Mouse (Mus musculus) ES-E14 (cell line): ENCODE measurements around the gene St6galnac3. TPM values are rescaled to one million over a fixed set of nuclear protein-coding genes. Genes with fewer than 3 reads are reported as not detected.
A peak's percentile ranks its signal among the peaks of the same experiment; 100 is the strongest.

ENCODE experiments used
- DNase-seq: peaks from one replicate; pipeline ENCODE4 v3.0.0-alpha.2; 2013; ENCODE audit warnings: low read depth, low spot score
- H3K27ac ChIP-seq: 2 replicates; pipeline ENCODE4 v1.5.1; 2012; ENCODE audit warnings: low read depth, mild to moderate bottlenecking, low read length, moderate library complexity, mixed read lengths; ENCODE audit not compliant: poor library complexity, insufficient read depth, severe bottlenecking
- H3K36me3 ChIP-seq: 2 replicates; pipeline ENCODE4 v1.6.1; 2012; ENCODE audit warnings: mild to moderate bottlenecking, low read length, moderate library complexity, mixed read lengths; ENCODE audit not compliant: control insufficient read depth, poor library complexity, insufficient read depth, severe bottlenecking
- H3K4me1 ChIP-seq, 2 experiments: fragments of 150-350 bp in 1 of 2; sonication (generic) in 1 of 2; 2 replicates each; pipeline ENCODE4 v1.6.1; 2012; ENCODE audit warnings: low read length in 2 of 2, mild to moderate bottlenecking in 1 of 2, mixed read lengths in 1 of 2; ENCODE audit not compliant: control insufficient read depth in 2 of 2, insufficient read depth in 2 of 2, poor library complexity in 1 of 2
- H3K4me3 ChIP-seq, 2 experiments: fragments of 150-350 bp in 1 of 2; sonication (generic) in 1 of 2; 2 replicates each; pipeline ENCODE4 v1.5.1; 2012; ENCODE audit warnings: low read length in 2 of 2, low read depth in 1 of 2, mild to moderate bottlenecking in 1 of 2, mixed read lengths in 1 of 2; ENCODE audit not compliant: insufficient read depth in 1 of 2, poor library complexity in 1 of 2, severe bottlenecking in 1 of 2
- H3K9ac ChIP-seq: 2 replicates; pipeline ENCODE4 v1.6.1; 2012; ENCODE audit warnings: low read depth, mild to moderate bottlenecking, low read length, mixed read lengths; ENCODE audit not compliant: poor library complexity, insufficient read depth, severe bottlenecking
- H3K9me3 ChIP-seq: fragments of 150-350 bp; sonication (generic); 2 replicates; pipeline ENCODE4 v1.6.1; 2012; ENCODE audit warnings: low read depth, mild to moderate bottlenecking, low read length; ENCODE audit not compliant: control insufficient read depth, insufficient read depth
- CHD2 ChIP-seq: IDR thresholded peaks from 2 replicates; pipeline ENCODE4 v1.6.1; 2014; ENCODE audit warnings: mild to moderate bottlenecking, low read depth, low read length, inconsistent platforms
- HCFC1 ChIP-seq: IDR thresholded peaks from 2 replicates; pipeline ENCODE4 v1.6.1; 2012; ENCODE audit warnings: low read length, inconsistent platforms, borderline replicate concordance; ENCODE audit not compliant: insufficient read depth
- MAFK ChIP-seq: IDR thresholded peaks from 2 replicates; pipeline ENCODE4 v1.6.1; 2014; ENCODE audit warnings: mild to moderate bottlenecking, low read depth, low read length, inconsistent platforms; ENCODE audit not compliant: insufficient read depth
- ZC3H11A ChIP-seq: IDR thresholded peaks from 2 replicates; pipeline ENCODE4 v1.6.1; 2012; ENCODE audit warnings: low read depth, mild to moderate bottlenecking, inconsistent platforms, low read length, borderline replicate concordance
- ZNF384 ChIP-seq: IDR thresholded peaks from 2 replicates; pipeline ENCODE4 v1.6.1; 2012; ENCODE audit warnings: low read depth, low read length, inconsistent platforms
- in situ Hi-C, 2 experiments: fragments of 600-800 bp; cut with MboI; formaldehyde crosslinking; loops; one replicate each; pipeline ENCODE4 v1.15.1; 2025; ENCODE audit warnings: low sequenced_read_pairs in 2 of 2, inconsistent platforms in 1 of 2; ENCODE audit not compliant: unreplicated experiment in 2 of 2
- total RNA-seq: library from RNA; depleted of rRNA; stranded (reverse); fragments of 300-350 nt; gene quantifications from 2 replicates; pipeline ENCODE4 v1.2.3, GENCODE M21; 2012

The St6galnac3 gene
- total RNA-seq, 1 experiment, result 3.8 TPM

- H3K4me3 ChIP-seq, result no peak overlapping the region
- H3K36me3 ChIP-seq, result no peaks in the 10 kb centered on the region
- H3K9me3 ChIP-seq, result no peaks in the 10 kb centered on the region
- TF ChIP-seq MAFK (no peak), CHD2 (no peak), ZNF384 (no peak), HCFC1 (no peak), ZC3H11A (no peak)
- peaks cover 0 to 9% of the 10 kb centered on the region in 2 experiments; a peak in 1 of 4 replicates for H3K4me1 ChIP-seq
- no peak overlapping the region for H3K9ac ChIP-seq
- no peak overlapping the region for H3K27ac ChIP-seq
- no peak for DNase-seq
- in situ Hi-C loops, result no loop called here
Measured at GRCm38 (mm10) chr3:153684909-153685308, 40.1 kb downstream of the St6galnac3 start.

- DNase-seq, result no peak
- Histone ChIP-seq H3K9me3 (no peaks in the 10 kb centered on the region), H3K4me1 (peaks cover 3 to 24% of the 10 kb centered on the region in 2 experiments; a peak in 3 of 4 replicates), H3K36me3 (no peaks in the 10 kb centered on the region), H3K9ac (peak overlapping the region; percentile 31; the same call in 1 of the 2 replicates), H3K4me3 (no peak overlapping the region), H3K27ac (no peak overlapping the region)
- in situ Hi-C loops, result no loop called here
- TF ChIP-seq ZNF384 (no peak), CHD2 (no peak)
Measured at GRCm38 (mm10) chr3:153682303-153682702, 42.7 kb downstream of the St6galnac3 start.

- Histone ChIP-seq H3K4me1 (peaks cover 3 to 30% of the 10 kb centered on the region in 2 experiments; a peak in 3 of 4 replicates), H3K36me3 (no peaks in the 10 kb centered on the region), H3K4me3 (no peak overlapping the region), H3K27ac (no peak overlapping the region), H3K9ac (no peak overlapping the region), H3K9me3 (no peaks in the 10 kb centered on the region)
- in situ Hi-C loops, result no loop called here
- TF ChIP-seq HCFC1 (no peak), ZC3H11A (no peak), MAFK (no peak), CHD2 (no peak), ZNF384 (no peak)
- DNase-seq, result no peak
Measured at GRCm38 (mm10) chr3:153681720-153682119, 43.3 kb downstream of the St6galnac3 start.

GRCm38 (mm10) chr3:153675832-153676231 is 49.1 kb downstream of the St6galnac3 start:
- peaks cover 6 to 47% of the 10 kb centered on the region in 2 experiments; a peak in 3 of 4 replicates for H3K4me1 ChIP-seq
- no peak overlapping the region for H3K9ac ChIP-seq
- H3K27ac ChIP-seq, result no peak overlapping the region
- peak overlapping the region in 1 of 2 experiments; percentile 1; a peak in 1 of 4 replicates for H3K4me3 ChIP-seq
- in situ Hi-C loops, result no loop called here
- DNase-seq, result peak; percentile 87
- TF ChIP-seq HCFC1, result 0 out of 2 replicates have a peak, but pooled peaks have one; percentile 30
- peak; percentile 46; the same call in 1 of the 2 replicates for TF ChIP-seq CHD2
- TF ChIP-seq ZC3H11A, result no peak
- no peak for TF ChIP-seq MAFK
- no peak for TF ChIP-seq ZNF384
- no peaks in the 10 kb centered on the region for H3K9me3 ChIP-seq
- H3K36me3 ChIP-seq, result no peaks in the 10 kb centered on the region

GRCm38 (mm10) chr3:153675073-153675472 is 49.9 kb downstream of the St6galnac3 start:
- peak; percentile 82 for DNase-seq
- H3K4me1 ChIP-seq, result peaks cover 10 to 50% of the 10 kb centered on the region in 2 experiments
- H3K9ac ChIP-seq, result no peak overlapping the region
- H3K9me3 ChIP-seq, result no peaks in the 10 kb centered on the region
- no peak overlapping the region for H3K4me3 ChIP-seq
- H3K27ac ChIP-seq, result peak overlapping the region; percentile 48; the same call in 1 of the 2 replicates
- peak; percentile 56; the same call in 1 of the 2 replicates for TF ChIP-seq HCFC1
- no peak for TF ChIP-seq MAFK
- TF ChIP-seq CHD2, result peak; percentile 95
- TF ChIP-seq ZNF384, result no peak
- TF ChIP-seq ZC3H11A, result no peak
- H3K36me3 ChIP-seq, result no peaks in the 10 kb centered on the region
- in situ Hi-C loops, result no loop called here
